Mouse (Mus musculus) cortical plate, adult 2 months (tissue): ENCODE results near the gene Htr6.

Experiments used
- CTCF ChIP-seq: fragments of 200-500 bp; IDR thresholded peaks from 2 replicates; pipeline ENCODE4 v1.5.1; 2011; ENCODE audit warnings: mild to moderate bottlenecking, control low read depth, low read length; ENCODE audit not compliant: insufficient read depth; ENCODE audit errors: extremely low read depth
- POLR2A ChIP-seq: fragments of 200-500 bp; IDR thresholded peaks from 2 replicates; pipeline ENCODE4 v1.6.1; 2011; ENCODE audit warnings: mild to moderate bottlenecking, low read length, control low read depth; ENCODE audit not compliant: insufficient read depth; ENCODE audit errors: extremely low read depth

DNA sequence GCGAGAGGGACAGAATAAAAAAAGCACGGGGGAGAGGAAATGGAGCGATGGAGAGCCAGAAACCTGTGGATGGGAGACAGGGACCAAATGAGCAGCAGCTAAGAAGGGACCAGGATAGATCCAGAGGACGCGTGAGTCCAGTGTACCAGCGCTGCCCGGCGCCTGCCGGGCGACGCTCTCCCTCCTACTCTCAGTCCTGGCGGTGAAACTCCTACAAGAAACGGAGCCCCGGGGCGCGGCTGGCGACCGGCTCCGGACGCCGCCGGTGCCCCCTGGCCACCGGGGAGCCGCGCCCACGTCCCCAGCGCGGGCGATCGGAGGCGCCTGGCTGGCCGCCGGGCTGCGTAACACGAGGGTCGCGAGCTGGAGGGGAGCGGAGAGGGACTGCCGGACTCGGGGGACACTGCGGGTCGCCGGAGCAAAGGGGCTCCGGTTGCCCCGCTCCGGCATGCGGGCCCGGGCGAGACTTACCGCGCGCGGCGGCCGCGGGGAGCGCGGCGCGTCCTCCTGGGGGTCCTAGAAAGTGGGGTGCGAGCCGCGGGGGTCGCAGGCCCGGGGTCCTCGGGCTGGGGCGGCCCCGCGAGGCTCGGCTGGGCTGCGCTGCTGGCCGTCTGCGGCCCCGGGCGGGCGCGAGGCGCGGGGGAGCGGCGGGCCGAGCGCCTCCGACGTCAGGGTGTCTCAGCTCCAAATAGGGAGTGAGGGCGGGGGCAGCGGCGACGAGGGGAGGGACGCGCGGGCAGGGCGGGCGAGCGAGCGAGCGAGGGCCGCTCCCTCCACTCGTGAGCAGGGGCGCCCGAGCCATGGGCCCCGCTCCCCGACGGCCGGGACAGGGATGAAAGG is 17.2 kb upstream of the Htr6 start, which contains the start of gene Nbl1:
- no peak for TF ChIP-seq POLR2A
- no peak for TF ChIP-seq CTCF
